In genomic region chr5:105717294-105717693, GRCm38 (mm10) we compare ENCODE assay signal across 7 mouse cellular contexts. TPM values are rescaled to one million over a fixed set of nuclear protein-coding genes. Genes with fewer than 3 reads are reported as not detected.
A peak's percentile ranks its signal among the peaks of the same experiment; 100 is the strongest.
DNase-seq lines count a peak whose midpoint lies in the region; ATAC-seq and TF ChIP-seq lines count a peak whose summit lies in the region.

No protein-coding gene starts in this region.

- H3K4me3 ChIP-seq in kidney, embryonic 14.5 days (ENCODE audit: low read length), result no peak overlapping the region
- no peak overlapping the region for H3K4me3 ChIP-seq in bone marrow macrophage, adult 2 months (ENCODE audit: insufficient read depth, low read length)
- H3K4me3 ChIP-seq in hindbrain, embryonic 14.5 days (replicated peaks; ENCODE audit: low read length), result no peak overlapping the region
- no peak overlapping the region for H3K4me3 ChIP-seq in midbrain, embryonic 13.5 days (replicated peaks)

- ATAC-seq in kidney, embryonic 14.5 days (ENCODE audit: low FRiP score, low TSS enrichment), result peak; percentile 33; the same call in 1 of the 2 replicates
- no peak for ATAC-seq in hindbrain, embryonic 14.5 days (ENCODE audit: low FRiP score)
- 0 out of 2 replicates have a peak, but pooled peaks have one; percentile 10 for ATAC-seq in midbrain, embryonic 13.5 days

- H3K27me3 ChIP-seq in kidney, embryonic 14.5 days (ENCODE audit: control insufficient read depth, insufficient read depth, low read length), result no peaks in the 10 kb centered on the region
- no peaks in the 10 kb centered on the region for H3K27me3 ChIP-seq in hindbrain, embryonic 14.5 days (ENCODE audit: control insufficient read depth, insufficient read depth, low read length)
- H3K27me3 ChIP-seq in midbrain, embryonic 13.5 days, result no peaks in the 10 kb centered on the region

- no peak for DNase-seq in kidney, adult 18-20 months
- DNase-seq in hindbrain, embryonic 14.5 days (ENCODE audit: low spot score), result no peak
- no peak for DNase-seq in T-cell, adult 2 months (ENCODE audit: low spot score)
- no peak for DNase-seq in layer of hippocampus, postnatal 14 days (ENCODE audit: low spot score in 2 of 2)

- H3K4me1 ChIP-seq in kidney, embryonic 14.5 days (ENCODE audit: control insufficient read depth, insufficient read depth, low read length), result peaks cover 24% of the 10 kb centered on the region
- H3K4me1 ChIP-seq in bone marrow macrophage, adult 2 months (ENCODE audit: control insufficient read depth, insufficient read depth, low read length), result peaks cover 57% of the 10 kb centered on the region
- peaks cover 24% of the 10 kb centered on the region for H3K4me1 ChIP-seq in hindbrain, embryonic 14.5 days (replicated peaks; ENCODE audit: control insufficient read depth, insufficient read depth, low read length)
- peaks cover 35% of the 10 kb centered on the region for H3K4me1 ChIP-seq in midbrain, embryonic 13.5 days (replicated peaks)

- H3K9ac ChIP-seq in kidney, embryonic 14.5 days (ENCODE audit: low read depth, low read length), result no peak overlapping the region
- no peak overlapping the region for H3K9ac ChIP-seq in hindbrain, embryonic 14.5 days
- H3K9ac ChIP-seq in midbrain, embryonic 13.5 days (replicated peaks), result no peak overlapping the region

- H3K4me2 ChIP-seq in kidney, embryonic 14.5 days (replicated peaks; ENCODE audit: low read depth, low read length), result no peak overlapping the region
- no peak overlapping the region for H3K4me2 ChIP-seq in hindbrain, embryonic 14.5 days (replicated peaks)
- no peak overlapping the region for H3K4me2 ChIP-seq in midbrain, embryonic 13.5 days (replicated peaks)

- no peak for TF ChIP-seq POLR2A in bone marrow macrophage, adult 2 months (IDR thresholded peaks at IDR 0.05; ENCODE audit: borderline replicate concordance, low read depth, low read length)

- no peaks in the 10 kb centered on the region for H3K9me3 ChIP-seq in kidney, embryonic 14.5 days (ENCODE audit: control insufficient read depth, low read length)
- no peaks in the 10 kb centered on the region for H3K9me3 ChIP-seq in hindbrain, embryonic 14.5 days (ENCODE audit: control insufficient read depth, low read length)
- H3K9me3 ChIP-seq in midbrain, embryonic 13.5 days, result no peaks in the 10 kb centered on the region

- H3K36me3 ChIP-seq in kidney, embryonic 14.5 days (ENCODE audit: control insufficient read depth, insufficient read depth, low read length), result no peaks in the 10 kb centered on the region
- no peaks in the 10 kb centered on the region for H3K36me3 ChIP-seq in hindbrain, embryonic 14.5 days (replicated peaks; ENCODE audit: control insufficient read depth, insufficient read depth)
- H3K36me3 ChIP-seq in midbrain, embryonic 13.5 days, result 0 out of 2 replicates have a peak, but pooled peaks cover 6% of the 10 kb centered on the region

- no peak overlapping the region; the same call in 1 of the 2 replicates for H3K27ac ChIP-seq in kidney, embryonic 14.5 days (ENCODE audit: low read depth, low read length)
- 0 out of 2 replicates have a peak overlapping the region, but pooled peaks have one; percentile 63 for H3K27ac ChIP-seq in bone marrow macrophage, adult 2 months (ENCODE audit: insufficient read depth, low read depth, low read length)
- peak overlapping the region; percentile 79 for H3K27ac ChIP-seq in hindbrain, embryonic 14.5 days
- 0 out of 2 replicates have a peak overlapping the region, but pooled peaks have one; percentile 20 for H3K27ac ChIP-seq in midbrain, embryonic 13.5 days

- 77% methylated on average over 7 of the region's 7 CpGs for WGBS in kidney, embryonic 14.5 days
- WGBS in hindbrain, embryonic 14.5 days, result 57% methylated on average over 7 of the region's 7 CpGs
- 78% methylated on average over 7 of the region's 7 CpGs for WGBS in midbrain, embryonic 13.5 days

- TF ChIP-seq CTCF in bone marrow macrophage, adult 2 months (IDR thresholded peaks at IDR 0.05; ENCODE audit: low read depth, low read length), result no peak

RNA-seq across cellular contexts. Expression of gene Lrrc8d, which starts 17.5 kb away (rescaled TPM):
- 22.7 and 42.1 TPM in 2 replicates for polyA plus RNA-seq in kidney, embryonic 14.5 days (2014; fragmentation: Nextera tagmentation; extraction: Ambion mirVana)
- polyA plus RNA-seq in bone marrow macrophage, adult 2 months (2012; ENCODE audit: insufficient read depth, insufficient read length, missing spikeins), result 30.8 and 37.1 TPM in 2 replicates
- 38.4 and 40.3 TPM in 2 replicates for polyA plus RNA-seq in hindbrain, embryonic 14.5 days (2014; fragmentation: Nextera tagmentation; extraction: Ambion mirVana)
- 30.4 and 32.3 TPM in 2 replicates for polyA plus RNA-seq in midbrain, embryonic 13.5 days (2015; fragmentation: Nextera tagmentation; extraction: Ambion mirVana)
- total RNA-seq in layer of hippocampus, postnatal 14 days (2021), result 10 to 100 TPM; 53.8 to 58.3 TPM
